Mouse (Mus musculus) G1E (cell line): ENCODE measurements around the gene Rere. TPM values are rescaled to one million over a fixed set of nuclear protein-coding genes. Genes with fewer than 3 reads are reported as not detected.

ENCODE experiments used
- ATAC-seq: 2 replicates; pipeline ENCODE4 v1.8.0; 2016; ENCODE audit warnings: mild to moderate bottlenecking; ENCODE audit not compliant: insufficient number of reproducible peaks, poor library complexity, low FRiP score, severe bottlenecking; ENCODE audit errors: extremely low read depth
- DNase-seq: peaks from one replicate; pipeline ENCODE4 v3.0.0; 2012; ENCODE audit warnings: low spot score
- H3K27me3 ChIP-seq: 2 replicates; pipeline ENCODE4 v1.6.1; 2012; ENCODE audit warnings: mild to moderate bottlenecking, low read length, inconsistent platforms; ENCODE audit not compliant: insufficient read depth
- H3K36me3 ChIP-seq: replicated peaks from 2 replicates; pipeline ENCODE3; 2012; ENCODE audit warnings: mild to moderate bottlenecking, inconsistent platforms
- H3K4me1 ChIP-seq: 2 replicates; pipeline ENCODE4 v1.6.1; 2012; ENCODE audit warnings: low read depth, low read length, inconsistent platforms, mixed read lengths; ENCODE audit not compliant: insufficient read depth
- H3K4me3 ChIP-seq: 2 replicates; pipeline ENCODE4 v1.5.1; 2012; ENCODE audit warnings: low read depth, mild to moderate bottlenecking, inconsistent platforms, low read length, moderate library complexity, mixed read lengths
- H3K9me3 ChIP-seq: replicated peaks from 2 replicates; pipeline ENCODE4 v1.6.1; 2012; ENCODE audit warnings: inconsistent platforms
- CTCF ChIP-seq: IDR thresholded peaks from 2 replicates; pipeline ENCODE4 v1.5.1; 2012; ENCODE audit warnings: low read depth, low read length, inconsistent platforms, mixed read lengths
- GATA1 ChIP-seq: IDR thresholded peaks from 2 replicates; pipeline ENCODE4 v1.6.1; 2012; ENCODE audit warnings: borderline replicate concordance, low read length, inconsistent platforms, mixed read lengths
- GATA2 ChIP-seq: IDR thresholded peaks from 2 replicates; pipeline ENCODE4 v1.6.1; 2012; ENCODE audit warnings: low read depth, low read length, inconsistent platforms, borderline replicate concordance
- POLR2AphosphoS5 ChIP-seq: IDR thresholded peaks from 2 replicates; pipeline ENCODE4 v1.6.1; 2012; ENCODE audit warnings: low read depth, low read length, inconsistent platforms; ENCODE audit not compliant: insufficient replicate concordance
- TAL1 ChIP-seq: conservative IDR thresholded peaks from 2 replicates; pipeline ENCODE4 v1.6.1; 2012; ENCODE audit warnings: low read depth, low read length, inconsistent platforms, mixed read lengths
- polyA plus RNA-seq: library from polyadenylated mRNA; stranded (reverse); fragments of >175 nt; gene quantifications from 2 replicates; pipeline ENCODE4 v1.2.3, GENCODE M21; 2012
- total RNA-seq, 2 experiments: library from RNA; stranded (forward) in 1 of 2; stranded (reverse) in 1 of 2; fragments of 200-1000 nt in 1 of 2; fragments of >200 nt in 1 of 2; fragmentation: Nextera tagmentation in 1 of 2; gene quantifications; 2 replicates each; pipeline ENCODE4 v1.2.3; 2014 to 2017

The Rere gene
- total and polyA plus RNA-seq, 3 experiments = 17.4 to 329 (median 154) TPM

GRCm38 (mm10) chr4:150592087-150592486 lies 310.6 kb downstream of the Rere start:
- no peak for TF ChIP-seq POLR2AphosphoS5
- TF ChIP-seq CTCF = no peak
- no peak for TF ChIP-seq GATA2
- no peak for TF ChIP-seq GATA1
- TF ChIP-seq TAL1 = no peak
- Histone ChIP-seq H3K36me3 (peaks cover 46% of the 10 kb centered on the region), H3K4me3 (no peak overlapping the region; the same call in 1 of the 2 replicates), H3K9me3 (no peaks in the 10 kb centered on the region), H3K4me1 (peaks cover 82% of the 10 kb centered on the region), H3K27me3 (no peaks in the 10 kb centered on the region)
- DNase-seq (no peak), ATAC-seq (0 out of 2 replicates have a peak, but pooled peaks have one; percentile 28)

GRCm38 (mm10) chr4:150593473-150594217 lies 312.2 kb downstream of the Rere start:
- H3K4me1 ChIP-seq = peaks cover 81% of the 10 kb centered on the region

GRCm38 (mm10) chr4:150594298-150594829 lies 312.9 kb downstream of the Rere start:
- Histone ChIP-seq H3K36me3 (peaks cover 62% of the 10 kb centered on the region), H3K4me1 (peaks cover 74% of the 10 kb centered on the region), H3K9me3 (no peaks in the 10 kb centered on the region), H3K27me3 (no peaks in the 10 kb centered on the region), H3K4me3 (no peak overlapping the region; the same call in 1 of the 2 replicates)
- ATAC-seq (no peak), DNase-seq (no peak)
- TF ChIP-seq GATA2 = no peak
- TF ChIP-seq CTCF = no peak
- no peak for TF ChIP-seq TAL1
- no peak for TF ChIP-seq POLR2AphosphoS5
- TF ChIP-seq GATA1 = no peak

More at GRCm38 (mm10) chr4:150593473-150594217, 312.2 kb downstream of the Rere start:
- no peak for ATAC-seq
- TF ChIP-seq TAL1 (no peak), POLR2AphosphoS5 (no peak), GATA1 (no peak), GATA2 (no peak), CTCF (no peak)
- no peaks in the 10 kb centered on the region for H3K9me3 ChIP-seq
- H3K27me3 ChIP-seq = no peaks in the 10 kb centered on the region
- no peak for DNase-seq
- peaks cover 62% of the 10 kb centered on the region for H3K36me3 ChIP-seq
- no peak overlapping the region; the same call in 1 of the 2 replicates for H3K4me3 ChIP-seq

- Histone ChIP-seq H3K36me3 (peaks cover 66% of the 10 kb centered on the region), H3K9me3 (no peaks in the 10 kb centered on the region), H3K4me1 (peaks cover 72% of the 10 kb centered on the region), H3K4me3 (no peak overlapping the region), H3K27me3 (no peaks in the 10 kb centered on the region)
- ATAC-seq (no peak), DNase-seq (no peak)
- TF ChIP-seq GATA1 (no peak), TAL1 (no peak), GATA2 (no peak), CTCF (no peak), POLR2AphosphoS5 (no peak)
These were observed 313.6 kb downstream of the Rere start for GRCm38 (mm10) chr4:150595071-150595470.

- no peak for ATAC-seq
- no peak overlapping the region for H3K4me3 ChIP-seq
- peaks cover 71% of the 10 kb centered on the region for H3K36me3 ChIP-seq
- no peak for TF ChIP-seq POLR2AphosphoS5
- no peak for TF ChIP-seq GATA1
- TF ChIP-seq CTCF = no peak
- no peak for TF ChIP-seq GATA2
- TF ChIP-seq TAL1 = no peak
- H3K9me3 ChIP-seq = no peaks in the 10 kb centered on the region
- DNase-seq = no peak
- no peaks in the 10 kb centered on the region for H3K27me3 ChIP-seq
- peaks cover 63% of the 10 kb centered on the region for H3K4me1 ChIP-seq
These were observed 314.5 kb downstream of the Rere start for GRCm38 (mm10) chr4:150595991-150596390.

GRCm38 (mm10) chr4:150598686-150599085 lies 317.2 kb downstream of the Rere start:
- H3K36me3 ChIP-seq = peaks cover 77% of the 10 kb centered on the region
- no peaks in the 10 kb centered on the region for H3K9me3 ChIP-seq
- no peaks in the 10 kb centered on the region for H3K27me3 ChIP-seq
- no peak overlapping the region for H3K4me3 ChIP-seq
- DNase-seq = no peak
- no peak for ATAC-seq
- peaks cover 36% of the 10 kb centered on the region for H3K4me1 ChIP-seq
- TF ChIP-seq GATA1 (no peak), CTCF (no peak), POLR2AphosphoS5 (no peak), GATA2 (no peak), TAL1 (no peak)
